ENCODE assay signal across 8 mouse cellular contexts in the genomic region with DNA sequence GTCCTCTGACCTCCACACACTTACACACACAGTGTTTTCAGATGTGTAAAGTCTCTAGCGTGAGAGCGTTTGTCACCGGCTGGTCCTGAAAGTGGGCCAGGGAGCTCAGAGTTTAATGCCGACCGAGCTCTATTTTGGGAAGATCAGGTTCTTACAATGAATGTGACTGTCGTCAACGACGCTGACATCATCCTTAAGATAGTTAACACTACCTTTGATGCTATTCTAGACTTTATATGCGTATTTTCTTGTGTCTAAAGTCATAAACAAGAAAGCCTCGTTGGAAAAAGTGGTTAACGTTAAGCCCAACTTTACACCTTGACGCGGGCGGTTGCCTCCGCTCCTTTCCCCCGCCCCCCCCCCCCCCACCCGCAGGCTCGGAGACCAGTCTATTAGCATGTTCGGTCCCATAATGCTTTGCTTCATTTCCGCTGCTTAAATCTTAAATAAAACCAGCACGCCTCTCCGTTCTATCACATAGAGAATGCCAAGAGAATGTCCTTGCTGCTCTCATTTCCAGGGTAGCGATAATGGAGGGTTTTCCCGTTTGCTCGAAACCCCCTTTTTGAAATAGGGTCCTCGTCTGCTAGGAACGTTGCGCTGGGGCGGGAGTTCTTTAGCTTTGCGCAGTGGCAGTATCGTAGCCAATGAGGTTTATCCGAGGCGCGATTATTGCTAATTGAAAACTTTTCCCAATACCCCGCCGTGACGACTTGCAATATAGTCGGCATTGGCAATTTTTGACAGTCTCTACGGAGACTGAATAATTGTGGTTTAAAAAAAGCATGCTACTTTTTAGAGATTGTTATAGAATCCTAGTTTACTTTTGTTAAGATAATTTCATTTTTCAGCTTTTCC. TPM values are rescaled to one million over a fixed set of nuclear protein-coding genes. Genes with fewer than 3 reads are reported as not detected.
DNase-seq lines count a peak whose midpoint lies in the region; ATAC-seq lines count a peak whose summit lies in the region.

No protein-coding gene starts in this region.

- DNase-seq in gastrocnemius, adult 8-10 months (ENCODE audit: low spot score in 2 of 2) = peak; percentile 67 to 70
- peak; percentile 95 for DNase-seq in induced T-regulatory cell, adult 2 months (ENCODE audit: low read depth)
- DNase-seq in left cerebral cortex, postnatal 10 days (ENCODE audit: extremely low spot score in 1 of 2, low spot score in 2 of 2) = peak; percentile 81 to 87
- peak; percentile 88 for DNase-seq in mesoderm, embryonic 11.5 days (ENCODE audit: low read depth, low spot score)
- peak; percentile 75 for DNase-seq in right cerebral cortex, postnatal 4 days

- ATAC-seq in activated CD4-positive, CD25-positive, alpha-beta regulatory T cell, adult 4 months = peak; percentile 53
- peak; percentile 40; the same call in 1 of the 2 replicates for ATAC-seq in common myeloid progenitor, adult 5-6 weeks (replicated peaks; ENCODE audit: low read depth, poor library complexity, severe bottlenecking)
- no peak; the same call in none of the 2 replicates for ATAC-seq in granulocyte monocyte progenitor cell, adult 5-6 weeks (replicated peaks; ENCODE audit: poor library complexity, severe bottlenecking)

- intact Hi-C loops in left cerebral cortex, postnatal 10 days (cut with DNase I) = no loop called here

RNA-seq across cellular contexts. Expression of a gene that starts 4.5 kb away (rescaled TPM):
- polyA plus RNA-seq in activated CD4-positive, CD25-positive, alpha-beta regulatory T cell, adult 4 months (2017; shearing (Covaris generic)) = 10 to 100 TPM; 10.4 to 14.9 TPM
- 3.6 and 14.3 TPM in 2 replicates for total RNA-seq in common myeloid progenitor, adult 5-6 weeks (2017)
- total RNA-seq in gastrocnemius, adult 8-10 months (2022) = 10 to 100 TPM in 1 of 4 experiments, 1 to 10 TPM in 3; 7.2 to 13.5 (median 9.4) TPM
- total RNA-seq in left cerebral cortex, postnatal 10 days (2021) = 10 to 100 TPM; 26.8 to 31.2 TPM
- total RNA-seq in granulocyte monocyte progenitor cell, adult 5-6 weeks (2014; fragmentation: Nextera tagmentation) = 9.2 and 23.1 TPM in 2 replicates
- total RNA-seq in granulocyte monocyte progenitor cell, adult 5-6 weeks (2017) = 2.9 and 7.1 TPM in 2 replicates

RNA-seq across cellular contexts. Expression of a gene that starts 17.4 kb away (rescaled TPM):
- polyA plus RNA-seq in activated CD4-positive, CD25-positive, alpha-beta regulatory T cell, adult 4 months (2017; shearing (Covaris generic)) = 10 to 100 TPM; 14.5 to 21.0 TPM
- total RNA-seq in common myeloid progenitor, adult 5-6 weeks (2017) = 31.2 and 72.4 TPM in 2 replicates
- total RNA-seq in gastrocnemius, adult 8-10 months (2022) = 10 to 100 TPM; 76.0 to 89.9 (median 78.1) TPM
- 10 to 100 TPM; 18.8 to 20.8 TPM for total RNA-seq in left cerebral cortex, postnatal 10 days (2021)
- 56.2 and 57.1 TPM in 2 replicates for total RNA-seq in granulocyte monocyte progenitor cell, adult 5-6 weeks (2014; fragmentation: Nextera tagmentation)
- total RNA-seq in granulocyte monocyte progenitor cell, adult 5-6 weeks (2017) = 110 and 111 TPM in 2 replicates

RNA-seq across cellular contexts. Expression of a gene that starts 23.0 kb away (rescaled TPM):
- not detected for polyA plus RNA-seq in activated CD4-positive, CD25-positive, alpha-beta regulatory T cell, adult 4 months (2017; shearing (Covaris generic))
- total RNA-seq in common myeloid progenitor, adult 5-6 weeks (2017) = not detected in 2 replicates
- not detected for total RNA-seq in gastrocnemius, adult 8-10 months (2022)
- not detected for total RNA-seq in left cerebral cortex, postnatal 10 days (2021)
- total RNA-seq in granulocyte monocyte progenitor cell, adult 5-6 weeks (2014; fragmentation: Nextera tagmentation) = not detected in 2 replicates
- total RNA-seq in granulocyte monocyte progenitor cell, adult 5-6 weeks (2017) = not detected in 2 replicates

RNA-seq across cellular contexts. Expression of a gene that starts 59.7 kb away (rescaled TPM):
- not detected for polyA plus RNA-seq in activated CD4-positive, CD25-positive, alpha-beta regulatory T cell, adult 4 months (2017; shearing (Covaris generic))
- not detected in 2 replicates for total RNA-seq in common myeloid progenitor, adult 5-6 weeks (2017)
- total RNA-seq in gastrocnemius, adult 8-10 months (2022) = under 1 TPM in 2 of 4 experiments, not detected in 2; 0.19 to 0.27 TPM
- total RNA-seq in left cerebral cortex, postnatal 10 days (2021) = 10 to 100 TPM; 54.2 to 58.0 TPM
- not detected in 2 replicates for total RNA-seq in granulocyte monocyte progenitor cell, adult 5-6 weeks (2014; fragmentation: Nextera tagmentation)
- not detected in 2 replicates for total RNA-seq in granulocyte monocyte progenitor cell, adult 5-6 weeks (2017)
